Mouse (Mus musculus) liver, embryonic 13.5 days (tissue): ENCODE data around the gene Gm6588. TPM values are rescaled to one million over a fixed set of nuclear protein-coding genes. Genes with fewer than 3 reads are reported as not detected.
"Not testable (repeated sequence)": the region's sequence is repeated elsewhere in the genome, so short reads cannot be mapped to it uniquely, and the experiment has no call there.

Experiments
- ATAC-seq: fragments of 200-750 bp; cut with Nextera tagmentation; 2 replicates; pipeline ENCODE4 v1.8.0; 2017; ENCODE audit warnings: low read depth, mild to moderate bottlenecking, moderate number of reproducible peaks, moderate library complexity
- DNase-seq: peaks from one replicate; pipeline ENCODE4 v3.0.0; 2022
- H3K27ac ChIP-seq: fragments of 300-500 bp; sonication (generic); 2 replicates; pipeline ENCODE4 v1.5.1; 2015; ENCODE audit warnings: moderate library complexity, mild to moderate bottlenecking, inconsistent platforms
- H3K27me3 ChIP-seq: fragments of 300-500 bp; sonication (generic); 2 replicates; pipeline ENCODE4 v1.6.1; 2015; ENCODE audit warnings: mild to moderate bottlenecking, inconsistent platforms
- H3K36me3 ChIP-seq: fragments of 300-500 bp; sonication (generic); 2 replicates; pipeline ENCODE4 v1.6.1; 2015; ENCODE audit warnings: mild to moderate bottlenecking, inconsistent platforms
- H3K4me1 ChIP-seq: fragments of 300-500 bp; sonication (generic); replicated peaks from 2 replicates; pipeline ENCODE4 v1.6.1; 2015; ENCODE audit warnings: inconsistent platforms
- H3K4me2 ChIP-seq: fragments of 300-500 bp; sonication (generic); 2 replicates; pipeline ENCODE4 v1.6.1; 2015; ENCODE audit warnings: inconsistent platforms, mild to moderate bottlenecking, moderate library complexity
- H3K4me3 ChIP-seq: fragments of 300-500 bp; sonication (generic); replicated peaks from 2 replicates; pipeline ENCODE4 v1.5.1; 2015; ENCODE audit warnings: mild to moderate bottlenecking, inconsistent platforms
- H3K9ac ChIP-seq: fragments of 300-500 bp; sonication (generic); 2 replicates; pipeline ENCODE4 v1.6.1; 2015; ENCODE audit warnings: mild to moderate bottlenecking, inconsistent platforms
- H3K9me3 ChIP-seq: fragments of 300-500 bp; sonication (generic); replicated peaks from 2 replicates; pipeline ENCODE4 v1.6.1; 2016; ENCODE audit warnings: inconsistent platforms
- WGBS: fragments of 180-500 bp; shearing (Covaris S2); methylation state at CpG from one replicate; pipeline ENCODE4 v1.1.7; 2015; ENCODE audit not compliant: insufficient replicate concordance; 5-methylcytosine and 5-hydroxymethylcytosine counted together
- polyA plus RNA-seq: library from polyadenylated mRNA; unstranded; fragments of >200 nt; fragmentation: Nextera tagmentation; extraction: Ambion mirVana; gene quantifications from 2 replicates; pipeline ENCODE4 v1.2.1, GENCODE M21; 2015

Gene Gm6588
- polyA plus RNA-seq = not detected in 2 replicates

DNA sequence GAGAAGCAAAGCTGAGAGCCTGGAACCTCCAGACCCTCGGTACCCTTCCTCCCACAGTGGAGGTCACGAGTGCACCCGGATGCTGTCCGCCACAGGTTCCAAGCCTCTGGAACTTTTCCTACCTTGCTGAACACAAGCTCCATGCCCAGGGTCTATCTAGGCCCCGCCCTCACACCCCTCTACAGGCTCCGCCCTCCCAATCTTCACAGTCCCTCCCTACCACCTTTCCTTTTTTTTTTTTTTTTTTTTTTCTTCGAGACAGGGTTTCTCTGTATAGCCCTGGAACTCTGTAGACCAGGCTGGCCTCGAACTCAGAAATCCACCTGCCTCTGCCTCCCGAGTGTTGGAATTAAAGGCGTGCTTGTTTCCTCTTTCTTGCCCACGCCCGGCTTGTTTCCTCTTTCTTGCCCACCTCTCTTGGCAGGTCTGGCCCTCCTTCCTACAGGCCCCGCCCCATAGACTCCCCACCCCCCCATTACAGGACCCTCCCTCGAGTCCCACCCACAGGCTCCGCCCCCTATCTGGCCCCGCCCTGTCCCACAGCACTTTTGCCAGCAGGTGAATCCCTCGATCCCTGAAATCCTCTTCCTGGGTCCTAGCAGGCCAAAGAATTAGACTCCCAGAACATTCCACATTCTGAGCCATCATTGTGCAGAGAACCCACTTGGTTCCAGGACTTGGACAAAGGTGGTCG is at the start of gene Gm6588:
Gene Gm6588 (plus strand): TSS at position 680 of the 694 bp plus-strand sequence.
- no peak within 1 kb of the TSS for H3K27ac ChIP-seq
- no peak within 1 kb of the TSS for H3K4me2 ChIP-seq
- H3K4me1 ChIP-seq = no peaks in the 10 kb centered on the region
- no peak within 1 kb of the TSS for H3K9ac ChIP-seq
- DNase-seq (no peak), ATAC-seq (no peak)
- no peak within 1 kb of the TSS for H3K4me3 ChIP-seq
- peaks cover 12% of the 10 kb centered on the region; the same call in 1 of the 2 replicates for H3K27me3 ChIP-seq
- WGBS = 41% methylated on average over 18 of the region's 18 CpGs
- no peaks in the 10 kb centered on the region for H3K9me3 ChIP-seq
- H3K36me3 ChIP-seq = no peaks in the 10 kb centered on the region

DNA sequence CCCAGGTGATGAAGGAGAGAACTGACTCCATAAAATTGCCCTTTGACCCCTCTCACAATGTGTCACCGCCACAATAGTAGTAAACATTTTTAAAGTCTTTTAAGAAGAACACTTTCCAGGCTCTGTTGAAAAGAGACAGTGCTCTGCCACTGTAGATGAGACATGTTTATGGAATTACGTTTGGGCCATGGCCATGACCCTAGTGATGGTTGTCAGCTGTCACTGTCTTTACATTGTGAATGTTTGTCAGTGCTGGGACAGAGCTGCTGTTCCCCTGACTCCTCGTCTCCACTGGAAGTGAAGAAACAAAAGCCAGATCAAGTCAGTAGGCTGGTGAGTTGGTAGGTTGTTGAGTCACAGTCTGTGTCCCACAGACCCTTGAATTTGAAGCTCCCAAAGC is 46.8 kb upstream of the Gm6588 start:
- DNase-seq (no peak), ATAC-seq (no peak)
- Histone ChIP-seq H3K9me3 (no peaks in the 10 kb centered on the region), H3K9ac (no peak overlapping the region), H3K4me3 (no peak overlapping the region), H3K27me3 (no peaks in the 10 kb centered on the region), H3K4me2 (no peak overlapping the region), H3K36me3 (no peaks in the 10 kb centered on the region), H3K4me1 (no peaks in the 10 kb centered on the region), H3K27ac (no peak overlapping the region)
- WGBS = 55% methylated on average over 3 of the region's 3 CpGs

DNA sequence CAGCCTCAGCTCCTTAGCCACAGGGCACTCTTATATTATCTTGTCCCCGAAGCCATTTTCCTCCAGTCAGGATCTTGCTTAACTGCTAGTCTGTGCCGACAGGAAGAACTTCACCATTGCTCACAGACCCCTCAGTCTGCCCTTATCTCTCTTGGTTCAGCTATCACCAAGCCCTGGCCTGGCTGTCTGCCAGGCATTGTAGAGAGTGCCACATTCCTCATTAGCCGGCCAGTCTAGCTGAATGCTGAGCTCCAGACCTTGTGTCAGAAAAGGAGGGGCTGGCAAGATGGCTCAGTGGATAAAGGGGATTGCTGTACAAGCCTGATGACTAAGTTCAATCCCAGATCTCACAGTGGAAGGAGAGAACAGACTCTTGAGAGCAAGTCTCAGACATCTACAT is 43.2 kb upstream of the Gm6588 start:
- ATAC-seq (no peak), DNase-seq (no peak)
- WGBS = 30% methylated on average over 3 of the region's 3 CpGs

DNA sequence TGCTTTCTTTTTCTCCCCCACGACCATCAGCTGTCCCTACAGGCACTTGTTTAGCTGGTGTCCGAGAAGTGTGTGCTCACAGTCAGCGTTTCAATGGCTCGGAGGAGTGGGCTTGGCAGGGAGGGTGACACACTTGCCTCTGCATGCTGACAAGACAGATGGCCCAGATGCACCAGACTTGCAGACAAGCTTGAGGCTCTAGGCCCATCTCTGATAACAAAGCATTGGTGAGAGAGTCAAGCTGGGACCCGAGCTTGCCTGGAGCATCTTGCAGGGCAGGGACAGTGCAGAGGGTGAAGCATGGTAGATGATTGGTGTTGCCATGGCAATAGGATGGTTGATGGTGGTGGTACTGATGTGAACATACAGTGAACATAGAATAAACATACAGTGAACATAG is 40.0 kb upstream of the Gm6588 start:
- H3K36me3 ChIP-seq = no peaks in the 10 kb centered on the region
- H3K4me1 ChIP-seq = no peaks in the 10 kb centered on the region
- ATAC-seq (no peak), DNase-seq (no peak)
- no peak overlapping the region for H3K4me3 ChIP-seq
- H3K27me3 ChIP-seq = peaks cover 30% of the 10 kb centered on the region
- H3K4me2 ChIP-seq = no peak overlapping the region
- no peaks in the 10 kb centered on the region for H3K9me3 ChIP-seq
- H3K27ac ChIP-seq = no peak overlapping the region
- 51% methylated on average over 5 of the region's 5 CpGs for WGBS
- H3K9ac ChIP-seq = no peak overlapping the region

More for the DNA sequence above, 43.2 kb upstream of the Gm6588 start:
- Histone ChIP-seq H3K36me3 (no peaks in the 10 kb centered on the region), H3K27me3 (peaks cover 12% of the 10 kb centered on the region), H3K4me3 (no peak overlapping the region), H3K9ac (no peak overlapping the region), H3K4me1 (no peaks in the 10 kb centered on the region), H3K9me3 (no peaks in the 10 kb centered on the region), H3K27ac (no peak overlapping the region), H3K4me2 (no peak overlapping the region)

DNA sequence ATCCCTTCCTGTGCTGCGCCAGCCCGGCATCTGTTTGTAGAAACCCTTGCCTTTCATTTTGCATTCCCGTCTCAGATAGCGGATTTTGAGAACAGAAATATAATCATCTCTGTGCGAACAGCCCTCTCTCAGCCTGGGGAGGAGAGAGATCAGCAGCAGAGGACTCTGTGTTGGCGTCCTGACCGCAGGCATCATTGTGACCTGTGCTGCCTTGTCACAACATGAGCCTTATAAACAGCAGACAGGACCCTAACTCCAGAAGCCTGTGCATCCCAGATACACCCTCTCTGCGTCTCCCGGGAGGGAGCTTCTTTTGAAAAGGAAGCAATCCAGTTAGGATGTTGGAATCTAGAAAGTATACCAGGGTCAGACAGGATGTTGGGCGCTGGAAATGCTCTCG is 38.2 kb upstream of the Gm6588 start:
- Histone ChIP-seq H3K27me3 (peaks cover 30% of the 10 kb centered on the region), H3K27ac (no peak overlapping the region), H3K9me3 (no peaks in the 10 kb centered on the region), H3K4me2 (no peak overlapping the region), H3K4me1 (no peaks in the 10 kb centered on the region), H3K36me3 (no peaks in the 10 kb centered on the region), H3K9ac (no peak overlapping the region), H3K4me3 (no peak overlapping the region)
- DNase-seq = no peak
- 51% methylated on average over 11 of the region's 11 CpGs for WGBS
- no peak for ATAC-seq

DNA sequence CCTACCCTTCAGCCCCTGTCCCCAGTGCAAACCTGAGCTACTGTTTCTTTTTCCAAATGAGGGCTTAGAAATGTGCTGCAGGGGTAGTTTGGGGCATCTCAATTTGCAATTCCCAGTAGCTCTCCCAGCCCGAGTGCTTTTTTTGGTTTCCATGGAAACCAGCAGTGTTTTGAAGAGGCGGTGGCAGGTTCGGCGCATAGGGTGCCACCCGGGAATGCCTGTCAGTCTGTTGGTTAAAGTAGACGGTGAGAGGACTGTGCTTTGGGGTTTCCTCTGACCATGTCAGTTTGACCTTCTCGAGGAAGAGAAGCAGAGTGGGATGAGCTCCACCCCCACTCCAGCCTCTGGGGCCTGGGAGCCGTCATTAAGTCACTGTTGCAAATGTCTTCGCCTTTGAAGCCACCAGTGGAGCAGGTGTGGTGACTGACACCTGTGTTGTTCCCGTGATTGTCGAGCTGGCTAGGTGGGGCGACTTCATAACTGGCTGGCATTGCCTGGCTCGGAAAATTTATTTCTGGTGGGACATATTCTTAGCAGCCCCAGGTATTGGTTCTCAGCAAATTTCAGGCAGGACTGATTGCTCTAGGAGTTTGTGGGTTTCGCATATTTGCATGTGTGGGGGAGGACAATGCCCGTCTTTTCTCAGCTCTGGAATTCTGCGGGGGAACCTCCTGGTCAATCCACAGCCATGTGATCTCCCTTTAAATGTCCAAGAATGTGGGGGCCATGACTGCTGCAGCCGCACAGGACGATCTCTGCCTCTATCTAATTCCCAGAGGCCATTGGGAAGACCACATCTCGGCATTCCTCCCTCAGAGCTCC is 37.5 kb upstream of the Gm6588 start:
- Histone ChIP-seq H3K27me3 (peaks cover 30% of the 10 kb centered on the region), H3K4me1 (no peaks in the 10 kb centered on the region), H3K4me3 (no peak overlapping the region), H3K36me3 (no peaks in the 10 kb centered on the region), H3K9ac (no peak overlapping the region), H3K4me2 (no peak overlapping the region), H3K9me3 (no peaks in the 10 kb centered on the region), H3K27ac (no peak overlapping the region)
- WGBS = 20% methylated on average over 19 of the region's 19 CpGs
- DNase-seq (no peak), ATAC-seq (no peak)

DNA sequence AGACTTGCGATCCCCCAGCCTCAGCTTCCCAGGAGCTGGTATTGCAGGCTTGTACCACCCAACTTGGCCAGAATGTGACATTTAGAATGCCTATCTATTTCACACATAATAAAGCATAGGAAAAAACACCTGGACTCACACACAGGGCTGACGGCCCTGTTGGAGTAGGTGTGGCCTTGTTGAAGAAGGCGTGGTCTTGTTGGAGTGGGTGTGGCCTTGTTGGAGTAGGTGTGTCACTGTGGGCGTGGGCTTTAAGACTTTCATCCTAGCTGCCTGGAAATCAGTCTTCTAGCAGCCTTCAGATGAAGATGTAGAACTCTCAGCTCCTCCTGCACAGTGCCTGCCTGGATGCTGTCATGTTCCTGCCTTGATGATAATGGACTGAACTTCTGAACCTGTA is 36.4 kb upstream of the Gm6588 start:
- not testable (repeated sequence) for H3K4me3 ChIP-seq, DNase-seq, H3K4me2 ChIP-seq, H3K9me3 ChIP-seq, H3K9ac ChIP-seq, H3K4me1 ChIP-seq, ATAC-seq, H3K27ac ChIP-seq, H3K36me3 ChIP-seq
- peaks cover 30% of the 10 kb centered on the region for H3K27me3 ChIP-seq
- WGBS = 70% methylated on average over 4 of the region's 4 CpGs

DNA sequence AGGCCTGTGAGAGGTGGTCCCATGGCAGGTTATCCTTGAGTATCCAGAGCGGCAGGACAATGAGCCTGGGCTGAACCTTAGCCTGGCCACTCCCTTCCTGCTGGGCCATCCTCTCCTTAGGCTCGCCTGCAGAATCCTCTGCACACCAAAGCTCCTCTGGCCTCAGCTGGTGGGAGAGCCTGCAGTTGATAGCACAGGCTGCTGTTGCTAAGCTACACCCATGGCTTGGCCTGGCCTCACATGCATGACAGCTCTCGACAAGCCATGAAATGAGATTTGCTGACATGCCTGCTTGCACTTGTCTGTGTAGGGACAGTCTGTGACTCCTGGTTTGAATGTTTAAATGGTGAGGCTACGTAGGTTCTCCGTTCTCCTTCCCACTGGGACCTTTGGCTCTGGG is 32.6 kb upstream of the Gm6588 start:
- Histone ChIP-seq H3K4me2 (no peak overlapping the region), H3K4me1 (no peaks in the 10 kb centered on the region), H3K36me3 (no peaks in the 10 kb centered on the region), H3K27me3 (peaks cover 18% of the 10 kb centered on the region), H3K4me3 (no peak overlapping the region), H3K27ac (no peak overlapping the region), H3K9ac (no peak overlapping the region), H3K9me3 (no peaks in the 10 kb centered on the region)
- ATAC-seq = no peak
- 54% methylated on average over 5 of the region's 5 CpGs for WGBS
- DNase-seq = no peak

DNA sequence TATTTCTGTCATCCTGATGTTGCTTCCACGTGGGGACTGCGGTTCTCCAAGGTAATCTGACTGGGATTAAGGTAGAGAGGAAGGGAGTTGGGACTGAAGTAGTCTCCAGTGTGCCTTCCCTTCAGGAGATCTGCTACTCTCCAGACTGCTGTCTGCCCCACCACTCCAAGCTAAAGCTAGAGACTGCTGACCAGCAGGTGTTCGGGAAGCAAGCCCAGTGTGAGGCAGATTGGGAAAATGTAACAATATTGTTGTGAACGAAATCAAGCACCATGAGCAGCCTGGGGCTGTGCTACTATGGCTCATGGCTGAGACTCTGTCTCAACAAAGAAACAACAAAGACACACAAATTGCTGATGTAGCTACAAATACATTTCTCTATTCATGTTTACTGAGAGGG is 31.2 kb upstream of the Gm6588 start:
- 41% methylated on average over 4 of the region's 4 CpGs for WGBS
- ATAC-seq (no peak), DNase-seq (no peak)
- no peaks in the 10 kb centered on the region for H3K9me3 ChIP-seq
- H3K27ac ChIP-seq = no peak overlapping the region
- no peak overlapping the region for H3K9ac ChIP-seq
- H3K27me3 ChIP-seq = peaks cover 6% of the 10 kb centered on the region
- H3K4me1 ChIP-seq = no peaks in the 10 kb centered on the region
- H3K36me3 ChIP-seq = no peaks in the 10 kb centered on the region
- H3K4me2 ChIP-seq = no peak overlapping the region
- no peak overlapping the region for H3K4me3 ChIP-seq

DNA sequence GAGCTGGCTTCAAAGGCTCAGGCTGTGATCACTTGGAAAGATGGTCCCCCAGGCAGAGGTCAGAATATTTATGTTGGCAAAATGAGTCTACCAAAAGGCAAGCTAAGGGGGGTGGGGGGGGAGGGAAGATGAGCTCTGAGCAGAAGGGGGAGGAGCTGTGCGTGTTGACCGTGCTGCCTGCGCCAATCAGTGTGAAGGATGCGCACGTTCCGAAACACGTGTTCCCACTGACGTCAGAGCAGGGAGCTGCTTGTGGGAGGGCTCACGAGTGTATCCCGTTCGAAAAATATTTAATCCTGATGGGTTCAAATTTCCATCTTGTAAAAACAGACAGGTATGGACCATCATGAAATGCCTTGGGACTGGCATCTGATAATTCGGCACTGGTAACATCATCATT is 29.7 kb upstream of the Gm6588 start:
- Histone ChIP-seq H3K4me3 (no peak overlapping the region), H3K27me3 (peaks cover 18% of the 10 kb centered on the region), H3K36me3 (no peaks in the 10 kb centered on the region), H3K4me1 (no peaks in the 10 kb centered on the region), H3K4me2 (no peak overlapping the region), H3K9me3 (no peaks in the 10 kb centered on the region), H3K9ac (no peak overlapping the region), H3K27ac (no peak overlapping the region)
- DNase-seq = no peak
- no peak for ATAC-seq
- 28% methylated on average over 12 of the region's 12 CpGs for WGBS

DNA sequence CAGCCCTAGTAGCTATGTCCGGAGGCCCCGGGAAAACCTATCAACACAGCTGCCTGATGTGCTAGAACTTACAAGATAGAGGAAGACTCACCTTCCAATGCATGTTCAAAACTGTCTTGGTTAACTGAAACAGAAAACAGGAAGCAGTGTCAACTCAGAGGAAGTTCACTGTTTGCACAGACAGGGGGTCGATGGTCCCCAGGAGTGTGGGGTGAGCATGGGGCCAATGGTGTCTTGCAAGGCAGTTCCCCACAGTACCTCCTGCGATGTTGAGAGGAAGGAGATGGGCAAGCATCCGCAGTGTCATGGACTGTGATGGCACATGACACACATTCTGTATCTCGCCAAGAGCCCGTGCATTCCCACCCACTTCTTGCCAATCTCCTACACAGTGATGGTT is 22.6 kb upstream of the Gm6588 start:
- H3K9ac ChIP-seq = no peak overlapping the region
- no peak overlapping the region for H3K4me2 ChIP-seq
- no peak overlapping the region for H3K4me3 ChIP-seq
- no peaks in the 10 kb centered on the region for H3K36me3 ChIP-seq
- H3K27me3 ChIP-seq = peaks cover 46% of the 10 kb centered on the region
- WGBS = 45% methylated on average over 7 of the region's 7 CpGs
- H3K4me1 ChIP-seq = no peaks in the 10 kb centered on the region
- DNase-seq = no peak
- ATAC-seq = no peak
- no peaks in the 10 kb centered on the region for H3K9me3 ChIP-seq
- H3K27ac ChIP-seq = no peak overlapping the region

DNA sequence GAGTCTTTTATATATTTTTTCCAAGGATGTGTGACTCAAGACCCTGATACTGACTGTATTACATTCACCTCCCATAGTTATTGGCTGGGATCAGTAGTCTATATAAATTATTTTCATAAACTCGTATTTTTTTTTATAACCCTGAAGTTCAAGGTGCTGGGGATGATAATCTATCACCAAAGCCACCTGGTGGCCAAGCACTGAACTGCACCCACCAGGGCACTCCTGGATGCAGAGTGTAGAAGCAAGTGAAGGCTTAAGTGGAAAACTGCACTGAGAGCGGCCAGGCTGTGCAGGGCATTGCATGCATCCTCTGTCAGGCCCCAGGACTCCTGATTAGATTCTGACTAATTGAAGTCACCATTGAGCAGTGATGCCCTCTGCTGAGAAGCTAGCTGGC is 21.9 kb upstream of the Gm6588 start:
- ATAC-seq = no peak
- no peak overlapping the region for H3K4me3 ChIP-seq
- H3K4me2 ChIP-seq = no peak overlapping the region
- H3K27ac ChIP-seq = no peak overlapping the region
- no peaks in the 10 kb centered on the region for H3K4me1 ChIP-seq
- no peak overlapping the region for H3K9ac ChIP-seq
- H3K9me3 ChIP-seq = no peaks in the 10 kb centered on the region
- peaks cover 52% of the 10 kb centered on the region for H3K27me3 ChIP-seq
- WGBS = 37% methylated on average over 2 of the region's 2 CpGs
- DNase-seq = peak; percentile 15
- H3K36me3 ChIP-seq = no peaks in the 10 kb centered on the region
